Mouse (Mus musculus): ENCODE results near the gene Tmem94. TPM values are rescaled to one million over a fixed set of nuclear protein-coding genes. Genes with fewer than 3 reads are reported as not detected.
A peak's percentile ranks its signal among the peaks of the same experiment; 100 is the strongest.

The Tmem94 gene
- polyA plus RNA-seq, 1 experiment from 2014 or later, result 8.2 TPM

DNA sequence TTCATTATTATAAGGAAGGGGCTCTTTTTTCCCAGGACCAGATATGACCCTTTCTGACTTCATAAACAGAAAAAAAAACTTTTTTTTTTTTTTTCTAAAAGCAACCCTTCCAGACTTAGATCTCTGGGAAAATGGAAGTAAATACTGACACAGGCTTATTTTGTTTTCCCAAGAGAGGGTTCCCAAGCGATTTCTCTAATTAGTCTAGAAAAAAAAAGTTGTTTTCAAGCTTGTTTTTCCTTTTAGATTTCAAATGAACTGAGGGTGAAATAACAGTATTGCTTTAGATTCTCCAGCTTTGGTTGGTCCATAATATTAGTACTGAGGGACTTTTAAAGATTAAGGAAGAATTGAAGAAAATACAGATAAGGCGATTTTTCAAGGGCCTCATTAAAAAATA, 535 bp upstream of the Tmem94 start:
- WGBS, result 22% methylated on average over 2 of the region's 2 CpGs
- TF ChIP-seq CTCF (IDR thresholded peaks at IDR 0.05; ENCODE audit: low read depth), result no peak
- H3K9me3 ChIP-seq (ENCODE audit: control insufficient read depth), result no peaks in the 10 kb centered on the region
- H3K4me1 ChIP-seq (replicated peaks; ENCODE audit: control insufficient read depth, insufficient read depth, low read length), result no peaks in the 10 kb centered on the region
- no peak overlapping the region for H3K27ac ChIP-seq (ENCODE audit: low read depth, low read length)
- no peak for ATAC-seq
- H3K36me3 ChIP-seq (ENCODE audit: control insufficient read depth, insufficient read depth), result no peaks in the 10 kb centered on the region
- H3K4me2 ChIP-seq (replicated peaks; ENCODE audit: low read depth), result peak overlapping the region; percentile 86
- H3K27me3 ChIP-seq (replicated peaks; ENCODE audit: control insufficient read depth, insufficient read depth, low read length), result no peaks in the 10 kb centered on the region
- peak overlapping the region; percentile 85; the same call in 1 of the 2 replicates for H3K9ac ChIP-seq (ENCODE audit: low read depth, low read length)
- peak overlapping the region; percentile 81 for H3K4me3 ChIP-seq (ENCODE audit: low read depth, low read length)

DNA sequence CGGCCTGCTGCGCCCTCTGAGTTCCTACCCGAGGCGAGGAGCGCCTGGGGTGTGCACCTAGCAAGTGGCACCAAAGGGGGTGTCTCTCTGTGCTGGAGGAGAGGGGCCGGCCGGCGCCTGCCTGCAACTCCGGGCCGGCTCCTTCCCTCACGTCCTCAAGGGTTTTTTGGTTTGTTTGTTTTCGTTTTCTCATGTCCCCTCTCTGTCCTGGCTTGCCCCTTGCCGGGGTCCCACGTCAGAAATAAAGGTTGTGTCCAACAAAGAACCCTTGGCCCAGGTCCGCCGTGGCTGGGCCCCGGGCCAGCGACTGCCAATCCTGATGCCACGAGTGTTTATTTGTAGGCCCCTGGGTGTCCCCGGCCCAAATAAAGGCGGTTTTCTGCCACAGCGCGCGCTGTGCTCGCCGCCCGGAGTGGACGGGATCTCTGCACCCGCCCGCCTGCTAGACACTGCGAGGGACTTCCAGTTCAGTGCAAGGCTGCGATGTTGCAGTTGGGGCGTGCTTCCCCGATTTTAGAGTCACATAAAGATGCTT, 441 bp downstream of the Tmem94 start:
- peak overlapping the region; percentile 86 for H3K4me2 ChIP-seq (replicated peaks; ENCODE audit: low read depth)
- H3K9ac ChIP-seq (ENCODE audit: low read depth, low read length), result peak overlapping the region; percentile 85
- TF ChIP-seq CTCF (IDR thresholded peaks at IDR 0.05; ENCODE audit: low read depth), result no peak; the same call in 1 of the 2 replicates
- H3K27ac ChIP-seq (ENCODE audit: low read depth, low read length), result peak overlapping the region; percentile 71
- H3K4me1 ChIP-seq (replicated peaks; ENCODE audit: control insufficient read depth, insufficient read depth, low read length), result no peaks in the 10 kb centered on the region
- peak; percentile 82 for ATAC-seq
- no peaks in the 10 kb centered on the region for H3K27me3 ChIP-seq (replicated peaks; ENCODE audit: control insufficient read depth, insufficient read depth, low read length)
- no peaks in the 10 kb centered on the region for H3K36me3 ChIP-seq (ENCODE audit: control insufficient read depth, insufficient read depth)
- no peaks in the 10 kb centered on the region for H3K9me3 ChIP-seq (ENCODE audit: control insufficient read depth)
- H3K4me3 ChIP-seq (ENCODE audit: low read depth, low read length), result peak overlapping the region; percentile 81
- WGBS, result 0% methylated on average over 34 of the region's 34 CpGs

DNA sequence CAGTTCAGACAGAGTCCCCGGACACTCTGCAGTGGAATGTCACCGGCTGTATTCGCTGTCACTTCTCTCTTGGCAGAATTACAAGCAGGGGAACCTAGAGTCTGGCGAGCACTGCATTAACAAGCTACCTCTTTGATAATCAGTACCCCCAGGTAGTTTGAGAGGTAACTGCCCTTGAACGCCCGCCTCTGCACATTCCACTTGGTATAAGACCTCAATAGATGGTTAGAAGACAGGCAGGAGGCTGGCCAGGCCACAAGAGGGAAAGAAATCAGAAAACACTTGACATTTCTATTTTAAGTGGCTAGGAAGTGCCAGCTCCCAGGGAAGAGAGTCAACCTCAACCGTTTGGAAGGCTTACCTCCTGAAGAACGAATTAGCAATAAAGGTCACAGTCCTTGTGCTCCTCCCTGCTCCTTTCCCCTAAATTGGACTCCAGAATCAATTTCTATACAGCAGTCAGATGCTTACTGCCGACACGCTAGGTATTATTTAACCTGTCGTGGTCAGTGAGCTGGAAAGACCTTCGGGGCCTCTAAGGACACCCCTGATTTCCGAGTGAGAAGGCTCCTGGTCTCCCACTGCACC, 1.2 kb downstream of the Tmem94 start:
- 24% methylated on average over 13 of the region's 13 CpGs for WGBS
- Histone ChIP-seq H3K36me3 (ENCODE audit: control insufficient read depth, insufficient read depth) (no peaks in the 10 kb centered on the region), H3K4me1 (replicated peaks; ENCODE audit: control insufficient read depth, insufficient read depth, low read length) (no peaks in the 10 kb centered on the region), H3K9me3 (ENCODE audit: control insufficient read depth) (no peaks in the 10 kb centered on the region), H3K4me3 (ENCODE audit: low read depth, low read length) (peak overlapping the region; percentile 81), H3K9ac (ENCODE audit: low read depth, low read length) (peak overlapping the region; percentile 85), H3K4me2 (replicated peaks; ENCODE audit: low read depth) (peak overlapping the region; percentile 86), H3K27me3 (replicated peaks; ENCODE audit: control insufficient read depth, insufficient read depth, low read length) (no peaks in the 10 kb centered on the region), H3K27ac (ENCODE audit: low read depth, low read length) (peak overlapping the region; percentile 71; the same call in 1 of the 2 replicates)
- TF ChIP-seq CTCF (IDR thresholded peaks at IDR 0.05; ENCODE audit: low read depth), result no peak
- ATAC-seq, result no peak

DNA sequence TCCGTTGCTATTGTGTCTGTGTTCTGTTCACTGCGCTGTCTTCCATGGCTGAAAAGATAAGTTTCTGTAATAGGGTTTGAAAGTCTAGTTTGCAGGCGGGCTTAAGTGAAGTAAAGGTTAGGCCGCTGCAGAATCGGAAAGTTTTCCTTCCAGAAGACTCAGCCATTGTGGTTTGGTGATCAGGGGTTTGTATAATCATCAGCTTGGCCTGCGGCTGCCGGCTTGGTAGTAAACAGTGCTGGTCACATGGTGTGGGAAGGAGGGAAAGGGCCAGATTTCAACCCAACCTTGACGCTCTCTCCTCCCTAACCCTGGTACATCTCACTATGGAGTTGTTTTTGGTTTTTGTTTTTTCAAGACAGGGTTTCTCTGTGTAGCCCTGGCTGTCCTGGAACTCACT, 1.7 kb downstream of the Tmem94 start:
- TF ChIP-seq CTCF (IDR thresholded peaks at IDR 0.05; ENCODE audit: low read depth), result no peak
- no peaks in the 10 kb centered on the region for H3K4me1 ChIP-seq (replicated peaks; ENCODE audit: control insufficient read depth, insufficient read depth, low read length)
- peak overlapping the region; percentile 86 for H3K4me2 ChIP-seq (replicated peaks; ENCODE audit: low read depth)
- H3K36me3 ChIP-seq (ENCODE audit: control insufficient read depth, insufficient read depth), result no peaks in the 10 kb centered on the region
- H3K9ac ChIP-seq (ENCODE audit: low read depth, low read length), result no peak overlapping the region
- no peak for ATAC-seq
- H3K4me3 ChIP-seq (ENCODE audit: low read depth, low read length), result no peak overlapping the region
- peak overlapping the region; percentile 71; the same call in 1 of the 2 replicates for H3K27ac ChIP-seq (ENCODE audit: low read depth, low read length)
- no peaks in the 10 kb centered on the region for H3K27me3 ChIP-seq (replicated peaks; ENCODE audit: control insufficient read depth, insufficient read depth, low read length)
- 62% methylated on average over 8 of the region's 8 CpGs for WGBS
- H3K9me3 ChIP-seq (ENCODE audit: control insufficient read depth), result no peaks in the 10 kb centered on the region

DNA sequence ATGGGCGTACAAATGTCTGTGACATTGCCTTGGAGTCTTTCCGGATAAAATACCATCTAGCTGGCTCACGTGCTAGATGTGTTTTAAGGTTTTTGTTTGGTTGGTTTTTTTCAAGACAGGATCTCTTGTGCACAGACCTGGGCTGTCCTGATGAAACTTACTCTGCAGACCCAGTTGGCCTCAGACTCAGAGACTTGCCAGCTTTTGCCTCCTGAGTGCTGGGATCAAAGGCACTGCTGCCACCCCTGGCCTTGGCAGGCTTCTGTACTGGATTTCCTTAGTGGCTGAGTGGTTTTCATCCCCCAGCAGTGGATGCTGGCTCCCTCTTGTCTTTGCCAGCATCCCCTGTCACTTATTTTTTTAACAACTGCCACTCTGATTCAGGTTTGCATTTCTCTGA, 3.7 kb downstream of the Tmem94 start:
- 89% methylated on average over 3 of the region's 3 CpGs for WGBS
- Histone ChIP-seq H3K36me3 (ENCODE audit: control insufficient read depth, insufficient read depth) (no peaks in the 10 kb centered on the region), H3K4me3 (ENCODE audit: low read depth, low read length) (no peak overlapping the region), H3K27me3 (replicated peaks; ENCODE audit: control insufficient read depth, insufficient read depth, low read length) (no peaks in the 10 kb centered on the region), H3K9ac (ENCODE audit: low read depth, low read length) (no peak overlapping the region), H3K4me2 (replicated peaks; ENCODE audit: low read depth) (no peak overlapping the region), H3K27ac (ENCODE audit: low read depth, low read length) (no peak overlapping the region), H3K4me1 (replicated peaks; ENCODE audit: control insufficient read depth, insufficient read depth, low read length) (no peaks in the 10 kb centered on the region), H3K9me3 (ENCODE audit: control insufficient read depth) (no peaks in the 10 kb centered on the region)
- ATAC-seq, result no peak
- TF ChIP-seq CTCF (IDR thresholded peaks at IDR 0.05; ENCODE audit: low read depth), result no peak

DNA sequence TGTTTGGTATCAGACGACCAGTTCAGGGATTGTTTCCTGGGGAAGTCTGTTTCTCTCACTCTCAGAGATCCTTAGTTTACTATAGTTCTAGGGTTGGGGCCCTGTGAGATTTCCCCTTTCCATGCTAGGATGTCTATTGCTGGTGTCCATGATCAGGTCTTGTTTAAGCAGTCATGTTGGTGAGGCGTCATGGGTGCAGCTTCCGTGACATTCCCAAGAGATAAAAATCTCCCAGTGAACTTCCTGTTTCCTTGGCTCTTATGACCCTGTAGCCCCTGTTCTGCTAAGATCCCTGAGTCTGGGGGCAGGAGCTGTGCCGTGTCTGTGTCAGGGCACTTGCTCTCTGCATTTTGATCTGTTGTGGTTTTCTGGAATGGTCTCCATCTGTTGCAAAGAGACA, 9.4 kb downstream of the Tmem94 start:
- no peaks in the 10 kb centered on the region for H3K9me3 ChIP-seq (ENCODE audit: control insufficient read depth)
- H3K36me3 ChIP-seq (ENCODE audit: control insufficient read depth, insufficient read depth), result no peaks in the 10 kb centered on the region; the same call in 1 of the 2 replicates
- H3K27me3 ChIP-seq (replicated peaks; ENCODE audit: control insufficient read depth, insufficient read depth, low read length), result no peaks in the 10 kb centered on the region
- H3K9ac ChIP-seq (ENCODE audit: low read depth, low read length), result no peak overlapping the region
- H3K4me1 ChIP-seq (replicated peaks; ENCODE audit: control insufficient read depth, insufficient read depth, low read length), result peaks cover 9% of the 10 kb centered on the region
- TF ChIP-seq CTCF (IDR thresholded peaks at IDR 0.05; ENCODE audit: low read depth), result no peak
- no peak overlapping the region for H3K4me3 ChIP-seq (ENCODE audit: low read depth, low read length)
- 49% methylated on average over 4 of the region's 4 CpGs for WGBS
- H3K27ac ChIP-seq (ENCODE audit: low read depth, low read length), result no peak overlapping the region
- ATAC-seq, result no peak
- H3K4me2 ChIP-seq (replicated peaks; ENCODE audit: low read depth), result no peak overlapping the region

Measured in intestine, postnatal 0 days (tissue).